Mouse (Mus musculus): ENCODE results near the gene Ptrh2. TPM values are rescaled to one million over a fixed set of nuclear protein-coding genes. Genes with fewer than 3 reads are reported as not detected.
"Not testable (repeated sequence)": the region's sequence is repeated elsewhere in the genome, so short reads cannot be mapped to it uniquely, and the experiment has no call there.

Ptrh2 gene
- polyA plus RNA-seq, 1 experiment from 2014 or later, result 41.8 TPM

DNA sequence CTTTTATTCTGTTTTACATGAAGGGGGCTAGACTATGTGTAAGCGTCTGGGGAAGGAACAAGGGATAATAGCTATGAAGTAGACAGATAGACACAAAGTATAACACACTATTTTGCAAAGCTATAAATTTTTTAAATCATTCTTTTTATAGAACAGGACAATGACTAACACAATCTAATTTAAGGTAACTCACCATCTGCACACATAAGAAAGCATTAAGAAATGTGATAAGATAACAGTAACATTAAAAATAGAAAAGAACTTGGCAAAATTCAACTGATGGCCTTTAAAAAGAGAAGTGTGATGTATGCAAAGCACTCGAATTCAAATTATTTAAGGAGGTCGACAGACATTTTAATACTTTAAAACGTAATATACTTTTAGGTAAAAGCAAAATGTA, 51.2 kb downstream of the Ptrh2 start:
- Histone ChIP-seq H3K27me3 (ENCODE audit: control insufficient read depth, insufficient read depth, low read length) (no peaks in the 10 kb centered on the region), H3K4me3 (ENCODE audit: low read depth, low read length) (no peak overlapping the region), H3K4me1 (ENCODE audit: control insufficient read depth, insufficient read depth, low read length) (no peaks in the 10 kb centered on the region), H3K9me3 (ENCODE audit: control insufficient read depth, low read length) (no peaks in the 10 kb centered on the region), H3K27ac (ENCODE audit: low read depth, low read length) (no peak overlapping the region), H3K9ac (ENCODE audit: low read length) (no peak overlapping the region), H3K36me3 (ENCODE audit: control insufficient read depth, insufficient read depth, low read length) (no peaks in the 10 kb centered on the region), H3K4me2 (no peak overlapping the region)
- ATAC-seq (ENCODE audit: low FRiP score), result no peak
- DNase-seq (ENCODE audit: low spot score, missing footprints), result no peak
- WGBS, result 95% methylated on average over 4 of the region's 4 CpGs

DNA sequence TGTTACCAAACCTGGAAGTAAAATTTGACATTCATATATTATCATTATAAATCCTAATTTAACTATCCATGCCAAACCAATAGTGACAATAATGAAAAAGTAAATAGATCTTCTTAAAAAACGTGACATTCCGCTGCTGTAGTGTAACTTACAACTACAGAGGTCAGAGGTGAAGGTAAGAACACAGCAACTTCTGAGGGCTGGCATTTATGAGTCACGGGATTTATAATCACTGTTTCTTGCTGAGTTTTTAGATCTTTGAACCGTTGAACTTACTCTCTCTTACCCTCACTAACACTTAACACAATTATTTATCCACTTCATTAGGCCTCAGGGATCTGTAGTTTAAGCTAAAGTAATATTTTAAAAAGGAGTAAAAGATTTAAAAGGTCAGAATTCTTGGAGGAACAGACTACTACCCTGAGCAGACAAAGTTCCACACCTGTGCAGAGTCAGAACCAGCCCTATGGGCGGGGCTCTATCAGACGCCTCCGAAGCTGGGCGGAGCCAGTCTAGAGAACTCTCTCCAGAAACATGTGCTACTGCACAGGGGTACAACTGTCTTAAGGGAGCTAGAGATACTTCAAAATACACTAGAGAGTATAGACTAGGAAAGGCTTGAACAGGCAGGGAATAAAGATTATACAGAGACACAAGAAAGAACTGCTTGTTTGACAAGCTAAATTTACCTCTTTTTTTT, 53.7 kb downstream of the Ptrh2 start:
- Histone ChIP-seq H3K4me1 (ENCODE audit: control insufficient read depth, insufficient read depth, low read length) (no peaks in the 10 kb centered on the region), H3K27ac (ENCODE audit: low read depth, low read length) (no peak overlapping the region), H3K9me3 (ENCODE audit: control insufficient read depth, low read length) (no peaks in the 10 kb centered on the region), H3K36me3 (ENCODE audit: control insufficient read depth, insufficient read depth, low read length) (no peaks in the 10 kb centered on the region), H3K4me3 (ENCODE audit: low read depth, low read length) (no peak overlapping the region), H3K4me2 (no peak overlapping the region), H3K27me3 (ENCODE audit: control insufficient read depth, insufficient read depth, low read length) (no peaks in the 10 kb centered on the region), H3K9ac (ENCODE audit: low read length) (no peak overlapping the region)
- ATAC-seq (ENCODE audit: low FRiP score) (no peak), DNase-seq (ENCODE audit: low spot score, missing footprints) (no peak)
- 87% methylated on average over 8 of the region's 8 CpGs for WGBS

DNA sequence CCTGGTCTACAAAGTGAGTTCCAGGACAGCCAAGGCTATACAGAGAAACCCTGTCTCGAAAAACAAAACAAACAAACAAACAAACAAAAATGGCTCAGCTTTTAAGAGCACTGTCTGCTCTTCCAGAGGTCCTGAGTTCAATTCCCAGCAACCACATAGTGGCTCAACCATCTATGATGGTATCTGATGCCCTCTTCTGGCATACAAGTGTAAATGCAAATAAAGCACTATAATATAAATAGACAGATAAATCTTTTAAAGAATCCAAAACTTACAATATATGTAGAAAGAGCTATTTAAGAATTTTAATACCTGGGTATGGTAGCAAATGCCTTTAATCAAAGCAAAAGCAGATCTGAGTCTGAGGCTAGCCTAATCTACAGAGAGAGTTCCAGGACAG, 54.5 kb downstream of the Ptrh2 start:
- not testable (repeated sequence) for H3K9me3 ChIP-seq (ENCODE audit: control insufficient read depth, low read length); H3K4me3 ChIP-seq (ENCODE audit: low read depth, low read length); H3K36me3 ChIP-seq (ENCODE audit: control insufficient read depth, insufficient read depth, low read length); H3K4me1 ChIP-seq (ENCODE audit: control insufficient read depth, insufficient read depth, low read length); H3K27ac ChIP-seq (ENCODE audit: low read depth, low read length); ATAC-seq (ENCODE audit: low FRiP score); H3K4me2 ChIP-seq; H3K9ac ChIP-seq (ENCODE audit: low read length); DNase-seq (ENCODE audit: low spot score, missing footprints); H3K27me3 ChIP-seq (ENCODE audit: control insufficient read depth, insufficient read depth, low read length)
- WGBS, result 89% methylated on average over 1 of the region's 1 CpGs

DNA sequence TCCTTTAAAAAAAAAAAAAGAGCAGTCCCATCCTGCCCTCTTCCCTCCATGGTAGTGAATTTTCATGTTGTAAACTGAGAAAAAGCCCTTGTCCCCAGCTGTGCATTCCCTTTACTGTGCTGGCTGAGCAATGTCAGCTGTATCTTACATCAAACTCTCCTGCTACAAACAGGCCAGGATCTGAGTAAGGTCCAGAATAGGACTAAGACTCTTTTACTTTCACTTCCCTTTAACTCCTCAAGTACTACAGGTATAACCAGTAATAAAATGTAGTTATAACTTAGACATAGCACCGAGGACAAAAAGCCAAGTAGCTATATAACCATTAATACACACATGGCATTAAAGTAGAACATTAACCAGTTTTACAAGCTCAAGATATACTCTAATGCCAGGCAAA, 55.2 kb downstream of the Ptrh2 start:
- no peak overlapping the region for H3K4me3 ChIP-seq (ENCODE audit: low read depth, low read length)
- ATAC-seq (ENCODE audit: low FRiP score) (no peak), DNase-seq (ENCODE audit: low spot score, missing footprints) (no peak)
- no peak overlapping the region for H3K9ac ChIP-seq (ENCODE audit: low read length)
- no peaks in the 10 kb centered on the region for H3K4me1 ChIP-seq (ENCODE audit: control insufficient read depth, insufficient read depth, low read length)
- no peaks in the 10 kb centered on the region for H3K9me3 ChIP-seq (ENCODE audit: control insufficient read depth, low read length)
- H3K4me2 ChIP-seq, result no peak overlapping the region
- H3K27ac ChIP-seq (ENCODE audit: low read depth, low read length), result no peak overlapping the region
- H3K36me3 ChIP-seq (ENCODE audit: control insufficient read depth, insufficient read depth, low read length), result no peaks in the 10 kb centered on the region
- WGBS, result 93% methylated on average over 1 of the region's 1 CpGs
- H3K27me3 ChIP-seq (ENCODE audit: control insufficient read depth, insufficient read depth, low read length), result no peaks in the 10 kb centered on the region

DNA sequence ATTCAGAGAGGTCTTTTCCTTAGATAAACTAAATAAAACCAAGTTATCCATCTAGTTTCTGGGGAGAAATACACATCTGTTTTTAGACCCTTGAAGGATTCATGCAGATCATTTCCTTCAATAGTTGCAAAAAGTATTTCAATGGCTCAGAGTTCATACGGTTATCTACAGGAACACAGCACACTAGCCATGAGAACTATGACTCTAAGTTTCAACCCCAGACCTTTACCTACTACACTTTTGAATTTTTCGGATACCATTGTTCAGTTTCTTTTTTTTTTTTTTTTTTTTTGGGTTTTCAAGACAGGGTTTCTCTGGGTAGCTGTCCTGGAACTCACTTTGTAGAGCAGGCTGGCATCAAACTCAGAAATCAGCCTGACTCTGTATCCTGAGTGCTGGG, 55.7 kb downstream of the Ptrh2 start:
- Histone ChIP-seq H3K4me1 (ENCODE audit: control insufficient read depth, insufficient read depth, low read length) (no peaks in the 10 kb centered on the region), H3K27me3 (ENCODE audit: control insufficient read depth, insufficient read depth, low read length) (no peaks in the 10 kb centered on the region), H3K36me3 (ENCODE audit: control insufficient read depth, insufficient read depth, low read length) (no peaks in the 10 kb centered on the region), H3K9me3 (ENCODE audit: control insufficient read depth, low read length) (no peaks in the 10 kb centered on the region), H3K4me3 (ENCODE audit: low read depth, low read length) (no peak overlapping the region), H3K9ac (ENCODE audit: low read length) (no peak overlapping the region), H3K4me2 (no peak overlapping the region), H3K27ac (ENCODE audit: low read depth, low read length) (no peak overlapping the region)
- WGBS, result 89% methylated on average over 2 of the region's 2 CpGs
- DNase-seq (ENCODE audit: low spot score, missing footprints) (no peak), ATAC-seq (ENCODE audit: low FRiP score) (no peak)

DNA sequence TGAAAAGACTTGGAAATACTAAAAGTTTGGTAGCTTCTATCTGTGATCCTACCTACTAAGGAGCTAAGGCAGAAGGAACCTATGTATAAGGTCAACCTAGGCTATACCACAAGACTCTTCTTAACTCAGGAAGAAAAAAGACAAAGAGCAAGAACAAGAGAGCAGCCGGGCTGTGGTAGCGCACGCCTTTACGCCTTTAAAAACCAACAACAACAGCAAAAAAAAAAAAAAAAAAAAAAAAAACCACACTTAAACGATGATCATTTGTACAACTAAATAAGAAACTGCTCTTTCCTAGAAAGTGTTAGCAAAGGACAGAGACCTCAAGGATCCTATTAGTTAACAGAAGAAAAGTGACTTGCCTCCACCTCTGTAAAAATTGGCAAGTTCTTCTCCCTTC, 57.7 kb downstream of the Ptrh2 start:
- DNase-seq (ENCODE audit: low spot score, missing footprints), result no peak
- H3K9ac ChIP-seq (ENCODE audit: low read length), result no peak overlapping the region
- no peaks in the 10 kb centered on the region for H3K27me3 ChIP-seq (ENCODE audit: control insufficient read depth, insufficient read depth, low read length)
- 94% methylated on average over 5 of the region's 5 CpGs for WGBS
- no peak overlapping the region for H3K4me3 ChIP-seq (ENCODE audit: low read depth, low read length)
- H3K4me2 ChIP-seq, result no peak overlapping the region
- H3K4me1 ChIP-seq (ENCODE audit: control insufficient read depth, insufficient read depth, low read length), result no peaks in the 10 kb centered on the region
- no peaks in the 10 kb centered on the region for H3K36me3 ChIP-seq (ENCODE audit: control insufficient read depth, insufficient read depth, low read length)
- no peak for ATAC-seq (ENCODE audit: low FRiP score)
- H3K9me3 ChIP-seq (ENCODE audit: control insufficient read depth, low read length), result no peaks in the 10 kb centered on the region
- H3K27ac ChIP-seq (ENCODE audit: low read depth, low read length), result no peak overlapping the region

Other genes with a start within 250 kb of the Ptrh2 start
- gene Rnft1, start 199.3 kb upstream of the Ptrh2 start, polyA plus RNA-seq (2014; fragmentation: Nextera tagmentation; extraction: Ambion mirVana), result 23.7 and 25.1 TPM in 2 replicates
- 54.1 and 62.2 TPM in 2 replicates for gene Rps6kb1, start 139.2 kb upstream of the Ptrh2 start, polyA plus RNA-seq (2014; fragmentation: Nextera tagmentation; extraction: Ambion mirVana)
- 11.2 and 15.1 TPM in 2 replicates for gene Tubd1, start 139.0 kb upstream of the Ptrh2 start, polyA plus RNA-seq (2014; fragmentation: Nextera tagmentation; extraction: Ambion mirVana)
- gene Vmp1, start 149 bp upstream of the Ptrh2 start, polyA plus RNA-seq (2014; fragmentation: Nextera tagmentation; extraction: Ambion mirVana), result 93.7 and 103 TPM in 2 replicates
- 173 and 189 TPM in 2 replicates for gene Cltc, start 73.6 kb downstream of the Ptrh2 start, polyA plus RNA-seq (2014; fragmentation: Nextera tagmentation; extraction: Ambion mirVana)
- 55.0 and 57.8 TPM in 2 replicates for gene Dhx40, start 123.8 kb downstream of the Ptrh2 start, polyA plus RNA-seq (2014; fragmentation: Nextera tagmentation; extraction: Ambion mirVana)